Mouse (Mus musculus) embryonic stem cell, embryonic (primary cell): ENCODE results near the gene Tuba1b.

ENCODE experiments used
- CTCF ChIA-PET, 4 experiments: fragments of 300-600 bp in 2 of 4; fragments of 350-600 bp in 2 of 4; sonication (Branson Sonifier 250); formaldehyde crosslinking; loops; one replicate each; lab custom pipeline; 2022; ENCODE audit warnings: inconsistent platforms in 2 of 4; lab: Charles Lee
- POLR2A ChIA-PET, 4 experiments: fragments of 300-600 bp in 2 of 4; fragments of 350-600 bp in 2 of 4; sonication (Branson Sonifier 250); formaldehyde crosslinking; loops; one replicate each; lab custom pipeline; 2022; ENCODE audit warnings: antibody characterized with exemption in 4 of 4, inconsistent platforms in 1 of 4; lab: Charles Lee

The Tuba1b gene

DNA sequence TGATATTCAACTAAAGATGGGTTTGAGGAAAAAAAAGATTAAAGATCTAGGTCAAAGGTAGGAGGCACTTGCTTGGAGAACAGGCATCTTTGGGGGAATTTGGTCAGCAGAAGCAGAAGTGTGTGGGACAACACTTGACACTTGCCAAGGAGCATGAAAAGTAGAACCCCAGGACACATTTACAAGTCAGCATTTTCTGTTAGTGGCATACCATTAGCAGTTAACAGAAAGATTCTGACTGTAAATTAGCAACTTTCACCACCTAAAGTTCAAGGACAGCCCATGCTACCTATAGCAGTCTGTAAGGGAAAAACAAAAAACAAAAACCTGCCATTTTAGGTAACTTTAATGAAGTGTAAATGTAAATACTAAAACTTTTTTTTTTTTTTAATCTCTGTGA lies 14.0 kb upstream of the Tuba1b start:
- POLR2A ChIA-PET = interaction anchor here in 3 of 4 experiments (0.6 to 8.6 kb wide), 17 partner anchors 13 to 114 kb away, joined by 3 to 89 read pairs (median 4); partner anchors contain the start of genes Tuba1b (in 2 of the 3) and Tuba1c (in 1 of the 3)
- CTCF ChIA-PET = interaction anchor here in 1 of 4 experiments (0.7 to 0.8 kb wide), 2 partner anchors 45 to 609 kb away, joined by 3 to 6 read pairs; no protein-coding TSS in a partner anchor

DNA sequence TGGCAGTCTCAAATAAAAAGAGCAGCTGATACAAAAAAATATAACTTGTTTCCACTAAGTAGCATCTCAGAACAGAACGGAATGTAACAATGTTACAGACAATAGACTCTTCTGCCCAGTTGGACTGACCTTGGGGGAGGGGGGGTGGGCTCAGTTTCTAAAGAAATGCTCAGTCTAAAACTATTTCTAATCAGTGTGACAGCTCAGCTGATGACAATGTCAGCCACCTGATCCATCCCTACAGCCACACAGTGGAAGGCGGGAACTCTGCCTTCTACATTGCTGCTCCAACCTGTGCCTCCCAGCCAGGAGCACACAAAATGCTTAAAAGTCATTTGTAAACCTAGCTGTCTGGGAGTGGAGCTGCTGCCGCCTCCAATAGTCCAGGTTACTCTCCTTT lies 13.5 kb upstream of the Tuba1b start:
- CTCF ChIA-PET = interaction anchor here in 3 of 4 experiments (0.6 to 0.8 kb wide), 3 partner anchors 43 to 45 kb away, joined by 3 to 4 read pairs (median 4); no protein-coding TSS in a partner anchor
- POLR2A ChIA-PET = interaction anchor here in 2 of 4 experiments (0.6 to 8.6 kb wide), 15 partner anchors 13 to 45 kb away, joined by 3 to 89 read pairs (median 6); partner anchors contain the start of gene Tuba1b (in 2 of the 2)

DNA sequence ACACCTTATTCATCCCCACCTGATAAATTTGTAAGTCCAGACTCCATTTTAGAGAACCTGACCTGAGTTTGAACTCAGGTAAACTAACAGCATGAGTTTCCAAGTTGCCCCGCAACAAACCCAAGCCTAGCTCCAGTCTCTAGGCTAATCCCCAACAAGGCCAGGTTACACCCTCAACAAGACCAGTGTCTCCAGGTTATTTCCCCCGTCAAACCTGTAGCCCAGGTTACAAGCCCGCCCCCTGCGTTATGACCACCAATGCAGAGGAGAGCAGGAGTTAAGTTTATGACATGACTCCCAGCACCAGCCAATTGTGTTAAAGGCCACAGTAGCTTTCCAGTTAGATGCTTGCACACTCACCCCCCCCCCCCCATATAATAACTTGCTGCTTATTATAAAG lies 8.8 kb upstream of the Tuba1b start:
- CTCF ChIA-PET = interaction anchor here (0.6 to 1.7 kb wide), 11 partner anchors 9 to 83 kb away, joined by 3 to 6 read pairs (median 3); no protein-coding TSS in a partner anchor
- POLR2A ChIA-PET = interaction anchor here in 3 of 4 experiments (0.6 to 8.6 kb wide), 30 partner anchors 9 to 1777 kb away, joined by 3 to 89 read pairs (median 6); partner anchors contain the start of genes Tuba1b (in 3 of the 3), Gm49450 (in 2 of the 3), Tuba1a (in 2 of the 3) and Tuba1c (in 1 of the 3)

DNA sequence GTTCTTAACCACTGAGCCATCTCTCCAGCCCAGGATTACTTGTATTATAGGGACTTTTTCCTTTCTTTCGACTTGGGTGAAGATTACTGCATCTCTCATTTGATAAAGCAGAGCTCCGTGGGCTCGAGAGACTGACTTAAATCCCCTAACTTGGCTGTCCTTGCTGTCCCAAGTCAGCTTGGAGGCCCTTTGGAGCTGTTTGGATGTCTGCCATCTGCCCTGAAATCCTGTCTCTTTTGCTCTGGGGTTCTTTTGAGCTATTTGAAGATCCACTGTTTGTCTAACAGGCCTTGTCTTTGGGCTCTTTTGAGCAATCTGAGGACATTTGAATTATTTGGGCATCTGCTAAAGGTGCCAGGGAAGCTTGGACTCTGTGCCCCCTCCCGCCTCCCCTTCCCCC lies 7.7 kb upstream of the Tuba1b start:
- ChIA-PET POLR2A (interaction anchor here in 3 of 4 experiments (0.6 to 8.6 kb wide), 35 partner anchors 8 to 1719 kb away, joined by 3 to 89 read pairs (median 6); partner anchors contain the start of genes Gm49450 (in 3 of the 3), Tuba1a (in 3 of the 3), Tuba1b (in 3 of the 3) and Tuba1c (in 2 of the 3)), CTCF (interaction anchor here (0.5 to 1.7 kb wide), 10 partner anchors 12 to 225 kb away, joined by 3 to 10 read pairs (median 4); partner anchors contain the start of genes Gm49450 (in 1 of the 4), Tuba1a (in 1 of the 4) and Tuba1c (in 1 of the 4))

DNA sequence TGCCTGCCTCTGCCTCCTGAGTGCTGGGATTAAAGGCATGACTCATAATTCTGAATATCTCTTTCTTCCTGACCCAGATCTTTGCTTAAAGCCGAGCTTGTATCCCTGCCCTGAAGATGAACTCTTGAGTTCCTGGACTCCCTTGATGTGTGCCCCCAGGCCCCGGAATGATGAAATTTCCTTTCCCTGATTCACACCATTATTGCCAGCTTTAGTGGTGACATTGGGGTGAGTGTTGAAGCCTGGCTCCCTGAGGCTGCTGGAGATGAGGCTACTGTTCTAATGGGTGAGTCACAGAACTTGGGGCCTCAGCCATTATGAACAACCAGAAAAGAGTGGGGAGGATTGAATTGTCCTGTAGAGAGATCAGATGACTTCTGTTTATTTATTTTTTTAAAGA lies 7.2 kb upstream of the Tuba1b start:
- ChIA-PET POLR2A (interaction anchor here in 3 of 4 experiments (0.6 to 8.6 kb wide), 20 partner anchors 7 to 1129 kb away, joined by 3 to 89 read pairs (median 7); partner anchors contain the start of genes Gm49450 (in 3 of the 3), Tuba1a (in 3 of the 3), Tuba1b (in 2 of the 3) and Tuba1c (in 1 of the 3)), CTCF (interaction anchor here in 3 of 4 experiments (0.5 to 1.2 kb wide), 5 partner anchors 38 to 225 kb away, joined by 3 to 10 read pairs (median 3); partner anchors contain the start of gene Tuba1c (in 1 of the 3))

DNA sequence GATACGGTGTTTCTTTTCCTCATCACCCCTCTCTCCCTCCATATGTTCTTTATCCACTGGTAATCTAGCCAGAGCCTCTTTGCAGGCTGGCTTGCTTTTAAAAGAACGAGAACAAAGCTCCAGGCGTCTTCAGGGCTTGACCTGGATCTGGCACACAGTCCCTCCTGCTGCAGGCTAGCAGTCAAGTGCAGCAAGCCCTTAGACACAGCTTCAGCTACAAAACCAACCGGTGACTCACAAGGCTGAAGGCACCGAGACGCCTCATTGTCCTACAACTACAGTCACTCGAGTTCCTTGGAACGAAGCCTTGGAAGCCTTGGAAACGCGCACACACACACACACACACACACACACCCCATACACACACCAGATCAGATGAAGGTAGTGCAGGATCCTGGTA lies 6.5 kb upstream of the Tuba1b start:
- CTCF ChIA-PET = interaction anchor here in 2 of 4 experiments (0.7 to 1.0 kb wide), 2 partner anchors 37 to 52 kb away, joined by 3 read pairs; no protein-coding TSS in a partner anchor
- POLR2A ChIA-PET = interaction anchor here in 3 of 4 experiments (0.6 to 3.9 kb wide), 11 partner anchors 12 to 863 kb away, joined by 3 to 44 read pairs (median 6); partner anchors contain the start of genes Gm49450 (in 2 of the 3) and Tuba1a (in 2 of the 3)

DNA sequence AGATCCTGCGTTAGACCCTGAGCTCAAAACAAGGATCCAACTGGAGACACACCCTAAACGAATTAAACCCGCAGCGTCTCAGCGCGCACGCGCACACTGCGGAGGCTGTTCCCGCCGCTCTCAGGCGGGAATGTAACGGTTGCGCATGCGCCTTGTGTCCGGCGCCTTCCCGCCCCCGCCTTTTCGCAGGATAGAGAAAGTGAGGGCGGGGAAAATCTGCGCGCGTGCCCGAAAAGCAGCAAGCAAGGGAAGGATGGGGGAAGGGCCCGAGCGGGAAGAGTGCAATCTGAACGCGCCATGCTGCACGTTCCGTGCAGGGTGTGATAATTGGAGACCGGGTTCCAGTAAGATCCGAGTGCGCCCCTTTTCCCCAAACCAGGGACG lies 540 bp downstream of the Tuba1b start:
- ChIA-PET CTCF (interaction anchor here (0.6 to 2.6 kb wide), 13 partner anchors 20 to 492 kb away, joined by 3 to 10 read pairs (median 5); partner anchors contain the start of genes Gm49450 (in 1 of the 4) and Tuba1a (in 1 of the 4)), POLR2A (interaction anchor here (0.6 to 4.1 kb wide), 129 partner anchors 9 to 730 kb away, joined by 3 to 453 read pairs (median 5); partner anchors contain the start of genes Gm49450 (in 4 of the 4), Tuba1a (in 4 of the 4), Lmbr1l (in 3 of the 4) and Rhebl1 (in 3 of the 4))

DNA sequence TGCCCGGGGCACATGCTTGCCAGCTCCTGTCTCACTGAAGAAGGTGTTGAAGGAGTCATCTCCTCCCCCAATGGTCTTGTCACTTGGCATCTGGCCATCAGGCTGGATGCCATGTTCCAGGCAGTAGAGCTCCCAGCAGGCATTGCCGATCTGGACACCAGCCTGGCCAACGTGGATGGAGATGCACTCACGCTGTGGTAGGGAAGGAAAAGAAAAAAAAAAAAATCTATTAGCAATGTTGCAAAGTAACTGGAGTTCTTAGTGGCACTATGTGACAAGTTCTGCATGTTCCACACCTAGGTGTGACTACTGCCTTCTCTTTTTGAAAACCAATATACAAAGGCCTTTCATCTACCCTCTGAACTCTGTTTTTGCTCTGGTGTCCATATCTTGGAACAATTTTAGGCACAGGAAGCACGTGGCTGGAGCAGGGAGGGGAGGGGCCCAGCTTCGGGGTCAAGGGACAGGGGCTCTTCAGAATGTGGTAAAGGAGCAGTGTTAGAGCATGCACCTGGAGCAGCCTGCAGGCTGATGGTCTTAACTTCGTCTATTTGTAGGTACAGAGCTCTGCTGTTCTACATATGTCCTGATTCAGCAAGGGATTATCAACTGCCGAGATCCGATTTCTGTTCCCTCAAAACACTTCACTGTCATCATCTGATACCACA lies 1.2 kb downstream of the Tuba1b start:
- POLR2A ChIA-PET = interaction anchor here (0.6 to 4.1 kb wide), 116 partner anchors 10 to 459 kb away, joined by 3 to 453 read pairs (median 6); partner anchors contain the start of genes Tuba1a (in 4 of the 4), Gm49450 (in 3 of the 4), Lmbr1l (in 3 of the 4) and Tuba1c (in 3 of the 4)

DNA sequence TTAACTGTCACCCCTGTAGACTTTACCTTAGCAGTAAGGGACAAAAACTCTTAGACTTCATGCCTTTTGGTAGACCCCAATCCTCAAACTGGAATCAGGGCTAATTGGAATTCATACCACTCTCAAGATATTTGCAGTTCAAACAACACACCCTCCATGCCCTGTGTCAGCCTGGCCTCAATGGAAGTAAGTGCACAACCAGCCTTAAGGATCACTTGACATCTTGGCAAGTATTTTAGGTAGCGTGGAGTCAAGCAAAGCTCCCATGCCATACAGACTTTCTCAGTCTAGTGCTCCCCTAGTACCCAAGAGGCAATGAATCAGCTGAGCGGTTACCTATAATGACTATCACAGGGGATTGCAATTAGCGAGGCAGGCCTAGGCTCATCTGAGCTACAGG lies 3.4 kb downstream of the Tuba1b start:
- ChIA-PET POLR2A (interaction anchor here (0.6 to 7.1 kb wide), 29 partner anchors 9 to 254 kb away, joined by 3 to 76 read pairs (median 4); partner anchors contain the start of genes Gm49450 (in 3 of the 4), Tuba1a (in 3 of the 4), Prkag1 (in 2 of the 4) and Lmbr1l (in 1 of the 4)), CTCF (interaction anchor here in 1 of 4 experiments (3.0 kb wide), 1 partner anchor 62 kb away, joined by 9 read pairs; no protein-coding TSS in a partner anchor)

More for the DNA sequence above, 1.2 kb downstream of the Tuba1b start:
- CTCF ChIA-PET = interaction anchor here in 3 of 4 experiments (0.5 to 2.6 kb wide), 13 partner anchors 20 to 492 kb away, joined by 3 to 10 read pairs (median 4); partner anchors contain the start of genes Gm49450 (in 1 of the 3) and Tuba1a (in 1 of the 3)

DNA sequence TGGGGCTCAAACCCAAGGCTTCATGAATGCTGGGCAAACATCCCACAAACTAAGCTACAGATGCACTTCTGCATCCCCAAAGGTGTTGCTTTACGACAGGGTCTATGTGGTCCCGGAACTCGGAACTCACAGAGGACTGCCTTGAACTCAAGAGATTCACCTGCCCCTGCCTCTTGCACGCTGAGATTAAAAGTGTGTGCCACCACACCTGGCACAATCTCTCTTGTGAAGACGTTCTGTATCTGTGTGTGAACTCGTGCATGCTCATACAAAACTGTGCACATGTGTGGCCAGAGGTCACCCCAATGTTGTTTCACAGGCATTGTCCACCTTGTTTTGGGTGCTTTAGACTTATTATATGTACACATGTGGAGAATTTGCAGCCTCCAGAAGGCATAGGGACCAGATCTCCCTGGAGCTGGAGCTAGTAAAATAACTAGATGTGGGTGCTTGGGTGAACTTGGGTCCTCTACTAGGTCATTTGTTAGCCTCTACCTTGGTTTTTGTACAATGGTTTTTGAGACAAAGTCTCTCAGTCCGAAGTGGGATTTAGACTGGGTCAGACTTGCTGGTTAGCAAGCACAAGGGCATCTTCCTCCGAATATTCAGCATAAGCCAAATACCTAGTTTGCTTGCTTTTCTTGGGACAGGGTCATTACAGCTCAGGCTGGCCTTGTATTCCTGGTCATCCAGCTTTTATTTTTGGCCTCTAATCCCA lies 4.2 kb downstream of the Tuba1b start:
- CTCF ChIA-PET = interaction anchor here (0.6 to 3.0 kb wide), 11 partner anchors 38 to 314 kb away, joined by 3 to 9 read pairs (median 4); partner anchors contain the start of genes Arf3 (in 1 of the 4) and Fkbp11 (in 1 of the 4)

DNA sequence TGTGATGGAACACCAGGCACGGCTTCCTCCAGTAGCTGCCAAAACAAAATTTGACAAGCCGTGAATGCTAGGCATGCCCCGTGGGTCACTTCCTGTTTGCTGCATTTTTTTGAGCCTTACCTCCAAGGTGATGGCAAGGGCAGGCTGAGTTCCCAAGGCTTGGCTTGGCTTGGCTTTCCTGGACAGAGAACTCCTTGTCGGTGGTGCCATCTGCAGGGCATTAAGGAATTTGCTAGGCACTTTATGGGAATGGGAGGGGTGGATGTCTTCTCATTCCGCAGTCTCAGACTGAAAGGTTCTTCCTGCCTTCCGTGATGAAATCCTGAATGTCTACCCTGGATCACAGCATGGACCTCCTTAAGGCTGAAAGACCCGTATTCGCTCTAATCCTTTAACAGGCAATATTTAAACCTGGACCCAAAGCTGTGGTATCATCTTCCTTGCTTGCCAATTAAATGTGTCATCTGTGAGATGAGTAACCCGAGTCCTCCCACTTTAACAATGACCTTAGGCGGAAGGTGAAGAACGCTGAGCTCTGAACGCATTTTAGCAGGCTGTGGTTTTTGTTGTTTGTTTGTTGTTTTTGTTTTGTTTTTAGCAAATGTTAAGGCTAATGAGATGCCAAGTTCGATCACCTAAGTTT lies 5.6 kb downstream of the Tuba1b start:
- POLR2A ChIA-PET = interaction anchor here (0.6 to 7.1 kb wide), 32 partner anchors 8 to 110 kb away, joined by 3 to 76 read pairs (median 6); partner anchors contain the start of genes Lmbr1l (in 2 of the 4), Tuba1c (in 2 of the 4), Gm49450 (in 1 of the 4) and Prkag1 (in 1 of the 4)
- CTCF ChIA-PET = interaction anchor here (0.5 to 3.0 kb wide), 15 partner anchors 11 to 166 kb away, joined by 3 to 9 read pairs (median 3); partner anchors contain the start of genes Arf3 (in 1 of the 4) and Lmbr1l (in 1 of the 4)

More for the DNA sequence above, 4.2 kb downstream of the Tuba1b start:
- POLR2A ChIA-PET = interaction anchor here (0.6 to 7.1 kb wide), 42 partner anchors 8 to 202 kb away, joined by 3 to 76 read pairs (median 4); partner anchors contain the start of genes Lmbr1l (in 2 of the 4), Prkag1 (in 2 of the 4), Tuba1a (in 2 of the 4) and Tuba1c (in 2 of the 4)

DNA sequence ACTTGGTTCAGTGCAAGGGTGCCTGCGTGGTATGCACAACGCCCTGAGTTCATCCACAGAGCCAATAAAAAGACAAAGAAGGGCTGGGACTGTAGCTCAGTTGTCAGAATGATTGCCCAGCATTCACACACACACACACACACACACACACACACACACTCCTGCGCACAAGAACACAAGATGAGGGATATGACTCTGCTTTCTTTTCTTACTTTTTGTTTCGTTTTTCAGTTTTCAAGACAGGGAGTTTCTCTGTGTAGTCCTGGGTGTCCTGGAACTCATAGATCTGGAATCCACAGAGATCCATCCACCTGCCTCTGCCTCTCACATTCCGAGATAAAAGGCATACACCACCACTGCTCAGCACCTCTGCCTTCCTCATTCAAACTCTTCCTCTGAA lies 6.8 kb downstream of the Tuba1b start:
- ChIA-PET CTCF (interaction anchor here in 1 of 4 experiments (1.0 to 1.4 kb wide), 3 partner anchors 65 to 112 kb away, joined by 3 read pairs; no protein-coding TSS in a partner anchor), POLR2A (interaction anchor here in 3 of 4 experiments (0.5 to 7.1 kb wide), 15 partner anchors 8 to 249 kb away, joined by 3 to 76 read pairs (median 4); partner anchors contain the start of gene Lmbr1l (in 2 of the 3))

DNA sequence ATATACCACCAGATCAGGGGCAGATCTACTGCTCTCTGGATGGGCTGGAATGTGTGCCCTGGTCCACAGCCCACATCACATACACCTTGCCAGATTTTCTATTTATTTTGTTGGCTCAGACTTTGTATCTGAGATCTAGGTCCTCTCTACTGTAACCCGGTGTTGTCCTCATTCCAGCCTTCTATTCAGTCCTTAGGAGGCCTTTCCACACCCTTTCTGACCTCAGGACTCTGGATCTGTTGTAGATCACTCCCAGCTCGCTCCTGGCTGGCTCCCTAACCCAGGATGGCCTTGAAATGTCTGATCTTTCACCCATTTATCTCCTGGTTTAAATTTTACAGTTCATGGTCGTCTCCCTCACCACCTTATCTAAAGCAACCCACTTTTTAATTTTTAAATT lies 9.7 kb downstream of the Tuba1b start:
- ChIA-PET CTCF (interaction anchor here in 1 of 4 experiments (0.7 kb wide), 1 partner anchor 69 kb away, joined by 3 read pairs; no protein-coding TSS in a partner anchor), POLR2A (interaction anchor here in 3 of 4 experiments (0.6 to 16.3 kb wide), 6 partner anchors 9 to 104 kb away, joined by 3 to 120 read pairs (median 4); partner anchors contain the start of genes Gm49450 (in 1 of the 3), Tuba1a (in 1 of the 3) and Tuba1b (in 1 of the 3))

DNA sequence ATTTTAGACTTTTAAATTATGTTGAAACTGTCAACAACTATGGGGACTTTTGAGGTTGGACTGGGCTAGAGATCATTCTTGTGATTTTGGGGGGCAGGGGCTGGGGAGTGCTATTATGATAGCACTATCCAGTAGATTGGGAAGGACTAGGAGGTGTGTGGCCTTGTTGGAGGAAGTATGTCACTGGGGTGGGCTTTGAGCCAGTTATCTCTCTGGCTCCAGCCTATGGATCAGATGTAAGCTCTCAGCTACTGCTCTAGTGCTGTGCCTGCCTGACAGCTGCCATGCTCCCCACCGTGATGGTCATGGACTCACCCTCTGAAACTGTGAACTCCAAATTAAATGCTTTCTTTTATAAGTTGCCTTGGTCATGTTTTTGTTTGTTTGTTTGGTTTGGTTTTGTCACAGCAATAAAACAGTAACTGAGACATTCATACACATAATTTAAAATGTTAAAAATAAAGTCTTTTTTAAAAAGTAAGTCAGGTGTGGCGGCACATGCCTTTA lies 11.3 kb downstream of the Tuba1b start:
- ChIA-PET POLR2A (interaction anchor here in 3 of 4 experiments (0.5 to 16.3 kb wide), 6 partner anchors 11 to 117 kb away, joined by 3 to 120 read pairs (median 4); partner anchors contain the start of gene Tuba1b (in 2 of the 3)), CTCF (interaction anchor here in 2 of 4 experiments (0.7 to 0.8 kb wide), 2 partner anchors 18 to 29 kb away, joined by 3 to 4 read pairs; no protein-coding TSS in a partner anchor)

DNA sequence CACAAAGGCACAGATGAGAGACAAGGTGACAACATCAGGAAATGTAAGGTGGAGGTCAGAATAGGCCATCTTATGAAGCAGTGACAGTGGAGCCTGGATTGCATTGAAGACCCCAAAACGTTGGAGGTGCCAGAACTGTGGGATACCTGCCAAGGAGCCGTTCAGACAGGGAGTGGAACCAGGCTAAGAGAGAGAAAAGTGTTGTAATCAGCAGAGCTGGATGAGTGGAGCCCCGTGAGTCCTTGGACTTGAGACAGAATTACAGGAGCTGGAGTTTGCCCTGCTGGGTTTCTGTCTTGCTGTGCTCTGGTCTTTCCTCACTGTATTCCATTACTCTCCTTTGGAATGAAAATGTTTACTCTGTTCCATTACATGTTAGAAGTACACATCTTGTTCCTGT lies 11.8 kb downstream of the Tuba1b start:
- CTCF ChIA-PET = interaction anchor here in 1 of 4 experiments (1.3 kb wide), 1 partner anchor 18 kb away, joined by 3 read pairs; no protein-coding TSS in a partner anchor
- POLR2A ChIA-PET = interaction anchor here in 3 of 4 experiments (0.6 to 16.3 kb wide), 11 partner anchors 8 to 104 kb away, joined by 3 to 120 read pairs (median 4); partner anchors contain the start of gene Tuba1b (in 2 of the 3)
